Mouse (Mus musculus): ENCODE data around the gene Erich4. TPM values are rescaled to one million over a fixed set of nuclear protein-coding genes. Genes with fewer than 3 reads are reported as not detected.

Erich4 gene
- polyA plus RNA-seq (2014; fragmentation: Nextera tagmentation; extraction: Ambion mirVana) = not detected in 2 replicates

DNA sequence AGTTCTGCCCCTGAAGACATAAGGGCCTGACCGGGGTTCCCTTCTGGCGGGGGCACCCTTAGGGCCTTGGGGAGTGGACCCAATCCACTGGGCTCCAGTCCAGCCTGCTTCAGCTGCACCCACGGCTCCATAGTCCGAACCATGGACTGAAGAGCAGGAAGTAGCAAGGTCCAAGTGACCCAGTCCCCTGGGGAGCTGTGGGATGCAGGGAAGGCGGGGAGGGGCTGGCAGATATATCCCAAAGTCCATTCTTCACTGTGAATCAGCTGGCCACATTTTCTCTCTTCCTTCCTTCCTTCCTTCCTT, at the start of gene Erich4:
TSS of gene Erich4 (minus strand) at position 187 of the 306 bp plus-strand sequence.
- Histone ChIP-seq H3K27ac (ENCODE audit: low read depth, low read length) (no peak within 1 kb of the TSS), H3K9ac (ENCODE audit: low read length) (no peak within 1 kb of the TSS), H3K4me2 (ENCODE audit: low read depth, low read length, severe bottlenecking) (no peak within 1 kb of the TSS), H3K9me3 (ENCODE audit: control insufficient read depth, low read length) (no peaks in the 10 kb centered on the region), H3K36me3 (ENCODE audit: control insufficient read depth, insufficient read depth, low read length) (no peaks in the 10 kb centered on the region), H3K27me3 (ENCODE audit: control insufficient read depth, insufficient read depth, low read length) (no peaks in the 10 kb centered on the region), H3K4me3 (ENCODE audit: low read depth, low read length) (no peak within 1 kb of the TSS), H3K4me1 (replicated peaks; ENCODE audit: control insufficient read depth, insufficient read depth, low read length) (no peaks in the 10 kb centered on the region)
- DNase-seq (ENCODE audit: low spot score) (peak; percentile 36), ATAC-seq (replicated peaks; ENCODE audit: low FRiP score) (no peak)
- 78% methylated on average over 5 of the region's 5 CpGs for WGBS

DNA sequence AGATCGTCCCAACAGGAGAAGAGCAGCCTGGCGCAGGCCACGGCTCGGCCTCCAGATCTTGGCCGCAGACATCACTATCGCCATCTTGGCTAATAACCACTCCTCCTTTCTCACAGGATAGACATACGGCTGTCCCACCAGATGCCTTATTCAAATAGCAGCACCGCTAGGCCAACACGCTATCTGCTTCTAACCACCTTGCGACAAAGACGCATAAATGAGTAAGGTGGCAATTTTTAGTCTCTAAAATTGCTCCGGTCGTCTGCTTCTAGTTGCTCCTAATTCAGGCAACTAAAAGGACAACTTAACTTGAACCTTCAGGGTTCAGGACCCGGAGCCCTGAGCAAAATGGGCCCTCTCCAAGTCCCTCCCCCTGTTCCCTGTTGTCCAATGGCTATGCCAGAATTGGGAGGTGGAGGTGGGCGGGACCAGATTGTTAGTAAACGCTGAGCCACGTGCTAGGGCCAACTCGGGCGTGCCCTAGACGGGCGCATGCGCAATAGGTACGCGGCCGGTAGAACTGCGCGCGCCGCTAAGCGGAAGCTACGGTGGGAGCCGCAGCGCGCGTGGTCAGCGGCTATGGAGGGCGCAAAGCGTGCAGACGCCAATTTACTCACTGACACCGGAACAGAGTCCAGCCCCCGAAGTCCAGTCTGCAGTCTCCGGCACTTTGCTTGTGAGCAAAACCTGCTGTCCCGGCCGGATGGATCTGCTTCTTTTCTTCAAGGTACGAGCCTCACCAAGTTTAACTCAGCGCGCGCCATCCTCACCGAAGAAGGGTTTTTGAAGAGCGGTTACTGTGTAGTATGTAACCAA, 43.2 kb upstream of the Erich4 start, which contains the start of the genes Bckdha and Exosc5:
TSS of gene Bckdha (minus strand) at position 325 of the 816 bp plus-strand sequence.
TSS of gene Exosc5 (plus strand) at position 508 of the 816 bp plus-strand sequence.
- H3K27me3 ChIP-seq (ENCODE audit: control insufficient read depth, insufficient read depth, low read length) = no peaks in the 10 kb centered on the region
- H3K9me3 ChIP-seq (ENCODE audit: control insufficient read depth, low read length) = no peaks in the 10 kb centered on the region
- under 1% methylated on average over 50 of the region's 50 CpGs for WGBS
- no peaks in the 10 kb centered on the region for H3K36me3 ChIP-seq (ENCODE audit: control insufficient read depth, insufficient read depth, low read length)
- ATAC-seq (replicated peaks; ENCODE audit: low FRiP score) = peak; percentile 99
- no peaks in the 10 kb centered on the region for H3K4me1 ChIP-seq (replicated peaks; ENCODE audit: control insufficient read depth, insufficient read depth, low read length)
- peak within 1 kb of the TSS; percentile 67 for H3K4me3 ChIP-seq (ENCODE audit: low read depth, low read length)
- H3K9ac ChIP-seq (ENCODE audit: low read length) = peak within 1 kb of the TSS; percentile 66
- H3K4me2 ChIP-seq (ENCODE audit: low read depth, low read length, severe bottlenecking) = peak within 1 kb of the TSS; percentile 79
- 0 out of 2 replicates have a peak within 1 kb of the TSS, but pooled peaks have one; percentile 41 for H3K27ac ChIP-seq (ENCODE audit: low read depth, low read length)
- peak; percentile 98 for DNase-seq (ENCODE audit: low spot score)

DNA sequence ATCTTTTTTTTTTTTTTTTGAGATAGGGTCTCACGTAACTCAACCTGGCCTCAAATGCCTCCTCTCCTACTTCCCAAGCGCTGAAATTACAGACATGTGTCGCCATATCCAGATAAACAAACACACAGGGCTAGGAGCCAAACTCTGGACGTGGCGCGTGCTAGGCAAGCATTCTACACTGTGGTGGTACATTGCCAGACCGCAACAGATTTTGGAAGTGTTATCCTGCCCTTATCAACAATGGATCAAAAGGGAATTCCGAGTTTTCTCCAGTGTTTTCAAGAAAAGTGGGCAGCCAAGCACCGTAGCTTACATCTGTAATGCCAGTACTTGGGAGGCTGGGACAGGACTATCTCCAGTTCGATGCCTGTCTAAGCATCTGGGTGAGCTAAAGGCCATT, 42.1 kb upstream of the Erich4 start:
- 43% methylated on average over 10 of the region's 10 CpGs for WGBS
- Histone ChIP-seq H3K4me1 (replicated peaks; ENCODE audit: control insufficient read depth, insufficient read depth, low read length) (no peaks in the 10 kb centered on the region), H3K4me2 (ENCODE audit: low read depth, low read length, severe bottlenecking) (peak overlapping the region; percentile 59), H3K27ac (ENCODE audit: low read depth, low read length) (no peak overlapping the region), H3K9ac (ENCODE audit: low read length) (peak overlapping the region; percentile 66), H3K4me3 (ENCODE audit: low read depth, low read length) (peak overlapping the region; percentile 67), H3K9me3 (ENCODE audit: control insufficient read depth, low read length) (no peaks in the 10 kb centered on the region), H3K27me3 (ENCODE audit: control insufficient read depth, insufficient read depth, low read length) (no peaks in the 10 kb centered on the region), H3K36me3 (ENCODE audit: control insufficient read depth, insufficient read depth, low read length) (no peaks in the 10 kb centered on the region)
- ATAC-seq (replicated peaks; ENCODE audit: low FRiP score) (no peak), DNase-seq (ENCODE audit: low spot score) (no peak)

GRCm38 (mm10) chr7:25655601-25656428, 40.1 kb upstream of the Erich4 start:
- no peak for DNase-seq (ENCODE audit: low spot score)
- Histone ChIP-seq H3K9ac (ENCODE audit: low read length) (no peak overlapping the region), H3K4me2 (ENCODE audit: low read depth, low read length, severe bottlenecking) (no peak overlapping the region)

GRCm38 (mm10) chr7:25652244-25652759, 36.6 kb upstream of the Erich4 start:
- no peak for DNase-seq (ENCODE audit: low spot score)
- Histone ChIP-seq H3K36me3 (ENCODE audit: control insufficient read depth, insufficient read depth, low read length) (no peaks in the 10 kb centered on the region), H3K9me3 (ENCODE audit: control insufficient read depth, low read length) (no peaks in the 10 kb centered on the region), H3K9ac (ENCODE audit: low read length) (no peak overlapping the region), H3K27ac (ENCODE audit: low read depth, low read length) (no peak overlapping the region), H3K4me2 (ENCODE audit: low read depth, low read length, severe bottlenecking) (no peak overlapping the region), H3K4me1 (replicated peaks; ENCODE audit: control insufficient read depth, insufficient read depth, low read length) (no peaks in the 10 kb centered on the region), H3K27me3 (ENCODE audit: control insufficient read depth, insufficient read depth, low read length) (no peaks in the 10 kb centered on the region), H3K4me3 (ENCODE audit: low read depth, low read length) (no peak overlapping the region)
- WGBS = 93% methylated on average over 12 of the region's 12 CpGs
- ATAC-seq (replicated peaks; ENCODE audit: low FRiP score) = no peak

More at GRCm38 (mm10) chr7:25655601-25656428, 40.1 kb upstream of the Erich4 start:
- WGBS = 80% methylated on average over 11 of the region's 11 CpGs
- H3K4me3 ChIP-seq (ENCODE audit: low read depth, low read length) = no peak overlapping the region
- no peak overlapping the region for H3K27ac ChIP-seq (ENCODE audit: low read depth, low read length)
- no peaks in the 10 kb centered on the region for H3K27me3 ChIP-seq (ENCODE audit: control insufficient read depth, insufficient read depth, low read length)
- H3K36me3 ChIP-seq (ENCODE audit: control insufficient read depth, insufficient read depth, low read length) = no peaks in the 10 kb centered on the region
- no peaks in the 10 kb centered on the region for H3K4me1 ChIP-seq (replicated peaks; ENCODE audit: control insufficient read depth, insufficient read depth, low read length)
- no peak for ATAC-seq (replicated peaks; ENCODE audit: low FRiP score)
- no peaks in the 10 kb centered on the region for H3K9me3 ChIP-seq (ENCODE audit: control insufficient read depth, low read length)

GRCm38 (mm10) chr7:25651281-25651680, 35.6 kb upstream of the Erich4 start:
- H3K9me3 ChIP-seq (ENCODE audit: control insufficient read depth, low read length) = no peaks in the 10 kb centered on the region
- H3K4me3 ChIP-seq (ENCODE audit: low read depth, low read length) = no peak overlapping the region
- H3K27me3 ChIP-seq (ENCODE audit: control insufficient read depth, insufficient read depth, low read length) = no peaks in the 10 kb centered on the region
- 94% methylated on average over 8 of the region's 8 CpGs for WGBS
- H3K4me1 ChIP-seq (replicated peaks; ENCODE audit: control insufficient read depth, insufficient read depth, low read length) = no peaks in the 10 kb centered on the region
- H3K9ac ChIP-seq (ENCODE audit: low read length) = no peak overlapping the region
- no peak for DNase-seq (ENCODE audit: low spot score)
- no peak overlapping the region for H3K4me2 ChIP-seq (ENCODE audit: low read depth, low read length, severe bottlenecking)
- no peak for ATAC-seq (replicated peaks; ENCODE audit: low FRiP score)
- no peak overlapping the region for H3K27ac ChIP-seq (ENCODE audit: low read depth, low read length)
- no peaks in the 10 kb centered on the region for H3K36me3 ChIP-seq (ENCODE audit: control insufficient read depth, insufficient read depth, low read length)

- ATAC-seq (replicated peaks; ENCODE audit: low FRiP score) (no peak), DNase-seq (ENCODE audit: low spot score) (no peak)
- Histone ChIP-seq H3K9ac (ENCODE audit: low read length) (no peak overlapping the region), H3K9me3 (ENCODE audit: control insufficient read depth, low read length) (no peaks in the 10 kb centered on the region), H3K36me3 (ENCODE audit: control insufficient read depth, insufficient read depth, low read length) (no peaks in the 10 kb centered on the region), H3K4me3 (ENCODE audit: low read depth, low read length) (no peak overlapping the region), H3K27ac (ENCODE audit: low read depth, low read length) (no peak overlapping the region), H3K27me3 (ENCODE audit: control insufficient read depth, insufficient read depth, low read length) (no peaks in the 10 kb centered on the region), H3K4me2 (ENCODE audit: low read depth, low read length, severe bottlenecking) (no peak overlapping the region), H3K4me1 (replicated peaks; ENCODE audit: control insufficient read depth, insufficient read depth, low read length) (no peaks in the 10 kb centered on the region)
- 83% methylated on average over 5 of the region's 5 CpGs for WGBS
Measured at GRCm38 (mm10) chr7:25649839-25650238, 34.1 kb upstream of the Erich4 start.

DNA sequence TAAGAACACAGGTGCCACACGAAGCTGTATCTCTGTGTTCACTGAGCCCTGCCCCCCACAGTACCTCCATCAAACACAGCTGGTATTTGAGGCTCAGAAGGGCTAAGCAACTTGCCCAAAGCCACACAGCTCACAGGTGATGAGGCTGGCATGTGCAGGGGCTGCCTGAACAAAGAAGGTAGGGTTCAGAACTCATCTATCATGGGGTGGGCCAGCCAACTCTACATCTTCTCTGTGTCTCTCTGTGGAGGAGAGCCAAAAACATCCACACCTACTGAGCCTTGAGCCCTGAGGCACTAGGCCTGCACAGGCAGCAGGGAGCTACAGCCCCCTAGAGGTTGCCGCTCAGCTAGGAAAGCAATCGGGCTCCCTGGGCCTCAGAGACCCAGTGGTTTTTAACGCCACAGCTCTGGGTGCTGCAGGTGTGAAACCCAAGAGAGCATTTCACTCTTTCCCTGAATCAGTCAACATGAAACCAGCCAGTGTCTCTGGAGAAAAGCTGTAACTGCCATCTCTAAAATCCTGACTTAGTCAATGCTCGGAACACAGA, 32.0 kb upstream of the Erich4 start:
- no peaks in the 10 kb centered on the region for H3K36me3 ChIP-seq (ENCODE audit: control insufficient read depth, insufficient read depth, low read length)
- 55% methylated on average over 5 of the region's 5 CpGs for WGBS
- no peak overlapping the region for H3K4me3 ChIP-seq (ENCODE audit: low read depth, low read length)
- H3K27me3 ChIP-seq (ENCODE audit: control insufficient read depth, insufficient read depth, low read length) = no peaks in the 10 kb centered on the region
- no peak overlapping the region for H3K4me2 ChIP-seq (ENCODE audit: low read depth, low read length, severe bottlenecking)
- no peaks in the 10 kb centered on the region for H3K9me3 ChIP-seq (ENCODE audit: control insufficient read depth, low read length)
- DNase-seq (ENCODE audit: low spot score) = no peak
- H3K27ac ChIP-seq (ENCODE audit: low read depth, low read length) = no peak overlapping the region
- no peaks in the 10 kb centered on the region for H3K4me1 ChIP-seq (replicated peaks; ENCODE audit: control insufficient read depth, insufficient read depth, low read length)
- no peak for ATAC-seq (replicated peaks; ENCODE audit: low FRiP score)
- no peak overlapping the region for H3K9ac ChIP-seq (ENCODE audit: low read length)

Data from forebrain, embryonic 11.5 days (tissue).